Mouse (Mus musculus): ENCODE measurements at regions not wholly inside any gene's neighbourhood (a gene's known extent, or its start where the extent isn't known, plus 50 kb on each side); places are given as distances from the start of the nearest gene placed in this dataset.
A peak's percentile ranks its signal among the peaks of the same experiment; 100 is the strongest.

DNA sequence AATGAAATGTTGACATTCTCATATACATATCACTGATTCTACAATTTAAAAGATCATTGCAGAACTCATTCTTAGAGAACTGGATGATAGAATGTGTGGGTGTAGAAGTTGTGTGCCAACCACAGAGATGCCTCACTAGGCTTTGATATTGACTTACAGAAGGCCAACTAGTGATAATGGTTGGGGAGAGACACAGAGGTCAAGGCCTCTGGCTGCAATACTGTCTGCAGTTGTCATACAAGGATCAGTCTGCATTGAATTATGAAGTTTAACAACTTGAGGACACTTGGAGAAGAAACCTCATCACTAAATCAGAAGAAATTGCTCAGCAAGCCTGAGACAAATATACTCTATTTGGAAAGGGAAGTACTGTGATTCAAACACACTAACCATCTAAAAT lies 357.9 kb downstream of the Dnajb9 start:
- TF ChIP-seq POLR2A (IDR thresholded peaks at IDR 0.05; ENCODE audit: borderline replicate concordance, low read depth, low read length): no peak
- no peak for TF ChIP-seq CTCF (IDR thresholded peaks at IDR 0.05; ENCODE audit: low read depth, low read length)
- H3K4me3 ChIP-seq (ENCODE audit: insufficient read depth, low read length): no peak overlapping the region
- no peak overlapping the region for H3K27ac ChIP-seq (ENCODE audit: insufficient read depth, low read depth, low read length)
- no peaks in the 10 kb centered on the region for H3K4me1 ChIP-seq (ENCODE audit: control insufficient read depth, insufficient read depth, low read length)

- TF ChIP-seq POLR2A (IDR thresholded peaks at IDR 0.05; ENCODE audit: borderline replicate concordance, low read depth, low read length) (no peak), CTCF (IDR thresholded peaks at IDR 0.05; ENCODE audit: low read depth, low read length) (no peak)
- no peak overlapping the region for H3K4me3 ChIP-seq (ENCODE audit: insufficient read depth, low read length)
- no peak overlapping the region for H3K27ac ChIP-seq (ENCODE audit: insufficient read depth, low read depth, low read length)
- H3K4me1 ChIP-seq (ENCODE audit: control insufficient read depth, insufficient read depth, low read length): no peaks in the 10 kb centered on the region
These were observed 358.7 kb downstream of the Dnajb9 start for GRCm38 (mm10) chr12:43851264-43852009.

DNA sequence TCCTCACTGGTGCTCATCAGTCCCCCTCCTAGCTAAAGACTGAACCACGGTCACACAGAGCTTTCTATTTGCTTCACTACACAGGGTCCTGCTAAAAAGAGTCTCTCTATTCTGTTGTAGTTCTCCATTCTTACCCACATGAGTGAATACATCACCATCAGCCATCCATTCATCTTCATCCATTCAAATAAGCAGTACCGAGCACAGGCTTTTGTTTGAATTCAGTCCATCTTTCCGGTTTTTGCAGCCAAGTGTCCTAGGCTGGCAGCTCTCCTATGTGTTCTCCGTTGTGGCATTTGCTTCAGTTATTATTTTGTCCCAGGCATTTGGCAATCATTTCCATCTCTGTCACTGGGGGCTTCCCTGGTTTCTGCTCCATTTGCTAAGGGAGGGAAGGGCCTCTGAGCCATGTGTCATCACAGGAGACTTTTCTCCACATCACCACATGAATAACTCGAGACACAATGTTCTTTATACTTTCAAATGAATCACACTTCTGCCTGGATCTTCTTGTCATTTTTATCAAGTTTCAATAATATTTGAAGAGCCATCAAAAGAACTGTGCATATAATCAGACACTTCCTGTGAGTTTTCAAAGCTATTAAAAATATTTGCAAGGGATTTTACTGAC lies 366.1 kb downstream of the Dnajb9 start:
- no peak overlapping the region for H3K4me3 ChIP-seq (ENCODE audit: insufficient read depth, low read length)
- no peaks in the 10 kb centered on the region for H3K4me1 ChIP-seq (ENCODE audit: control insufficient read depth, insufficient read depth, low read length)
- TF ChIP-seq POLR2A (IDR thresholded peaks at IDR 0.05; ENCODE audit: borderline replicate concordance, low read depth, low read length): no peak
- TF ChIP-seq CTCF (IDR thresholded peaks at IDR 0.05; ENCODE audit: low read depth, low read length): no peak
- no peak overlapping the region for H3K27ac ChIP-seq (ENCODE audit: insufficient read depth, low read depth, low read length)

GRCm38 (mm10) chr12:43831976-43832375 lies 378.1 kb downstream of the Dnajb9 start:
- H3K4me1 ChIP-seq (ENCODE audit: control insufficient read depth, insufficient read depth, low read length): 0 out of 2 replicates have a peak, but pooled peaks cover 2% of the 10 kb centered on the region
- TF ChIP-seq CTCF (IDR thresholded peaks at IDR 0.05; ENCODE audit: low read depth, low read length): no peak
- H3K4me3 ChIP-seq (ENCODE audit: insufficient read depth, low read length): no peak overlapping the region
- no peak overlapping the region for H3K27ac ChIP-seq (ENCODE audit: insufficient read depth, low read depth, low read length)

GRCm38 (mm10) chr12:43828641-43829040 lies 381.5 kb downstream of the Dnajb9 start:
- Histone ChIP-seq H3K27ac (ENCODE audit: insufficient read depth, low read depth, low read length) (no peak overlapping the region), H3K4me3 (ENCODE audit: insufficient read depth, low read length) (no peak overlapping the region), H3K4me1 (ENCODE audit: control insufficient read depth, insufficient read depth, low read length) (0 out of 2 replicates have a peak, but pooled peaks cover 2% of the 10 kb centered on the region)
- TF ChIP-seq POLR2A (IDR thresholded peaks at IDR 0.05; ENCODE audit: borderline replicate concordance, low read depth, low read length): no peak
- no peak for TF ChIP-seq CTCF (IDR thresholded peaks at IDR 0.05; ENCODE audit: low read depth, low read length)

DNA sequence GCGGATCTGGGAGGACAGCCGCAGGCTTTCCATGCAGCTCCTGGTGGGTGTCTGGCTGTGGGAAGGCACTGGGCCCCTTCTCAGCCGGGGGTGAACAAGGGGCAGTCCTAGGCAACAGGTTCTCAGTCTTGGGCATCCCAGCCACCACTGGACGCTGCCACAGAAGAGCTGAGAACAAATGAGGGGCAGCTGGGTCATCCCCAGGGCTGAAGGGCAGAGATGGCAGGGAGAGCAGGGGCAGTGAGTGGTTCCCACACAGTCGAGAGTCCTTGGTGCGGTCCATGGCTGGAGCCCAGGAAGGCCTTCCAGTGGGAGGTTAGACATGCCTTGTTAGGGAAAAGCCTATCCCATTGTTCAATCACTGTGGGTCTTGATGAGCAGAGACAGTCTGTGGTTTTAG lies 382.2 kb downstream of the Dnajb9 start:
- H3K27ac ChIP-seq (ENCODE audit: insufficient read depth, low read depth, low read length): peak overlapping the region; percentile 60
- TF ChIP-seq CTCF (IDR thresholded peaks at IDR 0.05; ENCODE audit: low read depth, low read length) (no peak), POLR2A (IDR thresholded peaks at IDR 0.05; ENCODE audit: borderline replicate concordance, low read depth, low read length) (no peak)
- 0 out of 2 replicates have a peak, but pooled peaks cover 2% of the 10 kb centered on the region for H3K4me1 ChIP-seq (ENCODE audit: control insufficient read depth, insufficient read depth, low read length)
- H3K4me3 ChIP-seq (ENCODE audit: insufficient read depth, low read length): no peak overlapping the region

GRCm38 (mm10) chr12:43827296-43827695 lies 382.8 kb downstream of the Dnajb9 start:
- H3K4me3 ChIP-seq (ENCODE audit: insufficient read depth, low read length): no peak overlapping the region
- peak overlapping the region; percentile 60 for H3K27ac ChIP-seq (ENCODE audit: insufficient read depth, low read depth, low read length)
- 0 out of 2 replicates have a peak, but pooled peaks cover 2% of the 10 kb centered on the region for H3K4me1 ChIP-seq (ENCODE audit: control insufficient read depth, insufficient read depth, low read length)
- TF ChIP-seq CTCF (IDR thresholded peaks at IDR 0.05; ENCODE audit: low read depth, low read length) (no peak), POLR2A (IDR thresholded peaks at IDR 0.05; ENCODE audit: borderline replicate concordance, low read depth, low read length) (no peak)

- no peak for TF ChIP-seq CTCF (IDR thresholded peaks at IDR 0.05; ENCODE audit: low read depth, low read length)
- H3K4me1 ChIP-seq (ENCODE audit: control insufficient read depth, insufficient read depth, low read length): no peaks in the 10 kb centered on the region
- no peak overlapping the region for H3K4me3 ChIP-seq (ENCODE audit: insufficient read depth, low read length)
- H3K27ac ChIP-seq (ENCODE audit: insufficient read depth, low read depth, low read length): no peak overlapping the region
These were observed 396.6 kb downstream of the Dnajb9 start for GRCm38 (mm10) chr12:43813559-43813958.

DNA sequence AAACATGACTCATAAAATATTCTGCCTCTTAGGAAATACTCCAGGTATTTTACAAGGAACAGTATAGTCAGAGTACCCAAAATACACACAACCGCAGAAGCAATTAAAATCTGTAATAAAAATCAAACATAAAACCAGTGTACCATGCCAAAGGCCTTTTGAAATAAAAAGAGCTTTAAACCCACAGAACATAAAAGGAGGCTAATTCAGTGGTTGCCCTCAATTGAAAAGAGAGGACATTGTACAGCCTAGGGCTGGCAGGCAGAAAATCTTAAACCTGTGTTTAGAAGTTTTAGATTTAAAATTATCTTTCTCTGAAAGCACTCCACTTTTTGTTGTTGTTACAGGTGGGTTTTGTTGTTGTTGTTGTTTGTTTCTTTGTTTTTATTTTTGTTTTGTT lies 437.4 kb downstream of the Dnajb9 start:
- no peak overlapping the region for H3K4me3 ChIP-seq (ENCODE audit: insufficient read depth, low read length)
- H3K4me1 ChIP-seq (ENCODE audit: control insufficient read depth, insufficient read depth, low read length): no peaks in the 10 kb centered on the region
- TF ChIP-seq CTCF (IDR thresholded peaks at IDR 0.05; ENCODE audit: low read depth, low read length): no peak
- no peak for TF ChIP-seq POLR2A (IDR thresholded peaks at IDR 0.05; ENCODE audit: borderline replicate concordance, low read depth, low read length)
- no peak overlapping the region for H3K27ac ChIP-seq (ENCODE audit: insufficient read depth, low read depth, low read length)

- TF ChIP-seq POLR2A (IDR thresholded peaks at IDR 0.05; ENCODE audit: borderline replicate concordance, low read depth, low read length) (no peak), CTCF (IDR thresholded peaks at IDR 0.05; ENCODE audit: low read depth, low read length) (no peak)
- H3K4me3 ChIP-seq (ENCODE audit: insufficient read depth, low read length): no peak overlapping the region
- no peak overlapping the region for H3K27ac ChIP-seq (ENCODE audit: insufficient read depth, low read depth, low read length)
- H3K4me1 ChIP-seq (ENCODE audit: control insufficient read depth, insufficient read depth, low read length): no peaks in the 10 kb centered on the region
These were observed 448.0 kb downstream of the Dnajb9 start for GRCm38 (mm10) chr12:43762151-43762550.
